Mouse (Mus musculus): ENCODE measurements around the gene Gm11492. TPM values are rescaled to one million over a fixed set of nuclear protein-coding genes. Genes with fewer than 3 reads are reported as not detected.

Gm11492 gene
- polyA plus RNA-seq, 1 experiment, result not detected

DNA sequence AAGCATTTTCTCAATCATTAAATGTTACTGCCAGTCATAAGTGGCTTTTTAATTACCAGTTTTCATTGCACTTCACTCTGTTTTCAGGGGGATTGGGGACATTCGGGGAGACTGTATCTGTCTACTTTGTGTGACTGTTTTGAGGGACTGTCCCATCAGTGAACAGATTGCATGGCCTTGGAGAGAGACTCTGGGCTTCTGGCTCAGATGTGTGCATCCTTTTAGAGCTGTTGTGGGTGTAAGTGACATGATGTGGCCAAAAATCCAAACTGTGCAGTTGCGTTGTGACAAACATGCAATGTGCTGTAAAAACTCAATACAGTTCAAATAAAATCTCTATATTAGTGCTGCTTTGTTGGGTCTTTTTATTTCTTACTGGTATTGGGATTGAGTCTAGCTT lies 49.5 kb downstream of the Gm11492 start:
- TF ChIP-seq CTCF (IDR thresholded peaks at IDR 0.05; ENCODE audit: borderline replicate concordance, insufficient read depth, low read length), result no peak
- no peak for TF ChIP-seq POLR2A (IDR thresholded peaks at IDR 0.05; ENCODE audit: low read depth, low read length)
- Histone ChIP-seq H3K27ac (ENCODE audit: insufficient read depth, low read length) (no peak overlapping the region), H3K4me3 (ENCODE audit: insufficient read depth, low read length) (no peak overlapping the region), H3K4me1 (ENCODE audit: control insufficient read depth, insufficient read depth, low read length) (no peaks in the 10 kb centered on the region)

DNA sequence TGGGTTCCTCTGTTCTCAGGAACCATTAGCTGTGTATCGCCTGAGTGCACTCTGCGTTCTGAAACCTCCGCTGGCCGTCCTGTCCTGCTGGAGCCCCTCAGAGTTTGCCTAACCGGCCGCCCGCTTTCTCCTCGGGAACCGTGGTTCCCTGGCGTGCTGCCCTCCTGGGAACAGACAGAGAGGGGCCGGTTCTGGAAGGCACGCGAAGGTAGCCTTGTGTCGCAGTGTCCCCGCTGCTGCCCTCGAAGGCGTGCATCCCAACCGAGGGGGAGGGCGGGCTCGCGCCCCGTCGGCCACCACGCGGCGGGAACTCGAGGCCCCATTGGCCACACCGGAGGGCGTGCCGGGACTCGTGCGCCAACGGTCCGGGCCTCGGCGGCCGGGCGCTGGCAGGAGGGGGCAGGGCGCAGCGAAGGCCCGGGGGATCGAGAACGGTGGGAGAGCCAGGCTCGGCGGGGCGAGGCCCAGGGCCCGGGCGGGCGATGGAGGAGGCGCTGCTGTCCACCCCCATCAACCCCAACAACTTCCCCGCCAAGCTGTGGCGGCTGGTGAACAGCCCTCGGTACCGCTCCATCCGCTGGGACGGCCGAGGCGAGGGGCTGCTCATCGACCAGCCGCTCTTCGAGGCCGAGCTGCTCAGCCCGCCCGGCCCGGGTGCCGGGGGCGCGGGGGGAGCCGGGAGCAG lies 50.5 kb downstream of the Gm11492 start, which contains the start of gene Hsf5:
Hsf5 (plus strand) TSS at position 375 of the 685 bp plus-strand sequence.
- H3K4me1 ChIP-seq (ENCODE audit: control insufficient read depth, insufficient read depth, low read length), result peaks cover 4% of the 10 kb centered on the region; the same call in 1 of the 2 replicates
- no peak within 1 kb of the TSS for H3K4me3 ChIP-seq (ENCODE audit: insufficient read depth, low read length)
- no peak within 1 kb of the TSS for H3K27ac ChIP-seq (ENCODE audit: insufficient read depth, low read length)
- TF ChIP-seq CTCF (IDR thresholded peaks at IDR 0.05; ENCODE audit: borderline replicate concordance, insufficient read depth, low read length), result no peak
- TF ChIP-seq POLR2A (IDR thresholded peaks at IDR 0.05; ENCODE audit: low read depth, low read length), result no peak

DNA sequence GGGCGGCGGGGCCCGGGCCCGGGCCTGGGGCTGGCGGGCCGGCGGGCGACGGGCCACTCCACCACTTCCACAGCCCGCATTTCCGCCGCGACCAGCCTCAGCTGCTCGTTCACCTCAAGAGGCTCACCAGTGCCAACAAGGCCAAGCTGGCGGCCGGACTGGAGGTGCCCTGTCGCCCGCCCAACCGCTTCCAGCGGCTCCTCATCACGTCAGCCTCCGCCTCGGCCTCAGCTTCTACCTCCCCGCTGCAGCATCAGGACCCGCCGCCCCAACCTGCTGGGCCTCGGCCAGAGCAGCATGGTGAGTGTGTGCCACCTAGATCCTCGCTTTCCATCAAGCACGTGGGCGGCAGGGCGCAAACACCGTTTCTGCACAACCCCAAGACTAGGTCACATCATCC lies 51.2 kb downstream of the Gm11492 start:
- Histone ChIP-seq H3K4me1 (ENCODE audit: control insufficient read depth, insufficient read depth, low read length) (peaks cover 5% of the 10 kb centered on the region; the same call in 1 of the 2 replicates), H3K27ac (ENCODE audit: insufficient read depth, low read length) (no peak overlapping the region), H3K4me3 (ENCODE audit: insufficient read depth, low read length) (no peak overlapping the region)
- TF ChIP-seq CTCF (IDR thresholded peaks at IDR 0.05; ENCODE audit: borderline replicate concordance, insufficient read depth, low read length), result no peak
- no peak for TF ChIP-seq POLR2A (IDR thresholded peaks at IDR 0.05; ENCODE audit: low read depth, low read length)

Other genes starting within 250 kb of the Gm11492 start
- gene Ppm1e, start 207.6 kb upstream of the Gm11492 start, polyA plus RNA-seq (2011; ENCODE audit: insufficient read length, low read depth, missing spikeins), result 1.4 and 1.6 TPM in 2 replicates
- gene Rad51c, start 161.7 kb upstream of the Gm11492 start, polyA plus RNA-seq (2011; ENCODE audit: insufficient read length, low read depth, missing spikeins), result 5.0 and 8.6 TPM in 2 replicates
- 0.11 and 0.30 TPM in 2 replicates for gene Tex14, start 161.6 kb upstream of the Gm11492 start, polyA plus RNA-seq (2011; ENCODE audit: insufficient read length, low read depth, missing spikeins)
- 2.9 and 3.6 TPM in 2 replicates for gene Sept4, start 2.2 kb downstream of the Gm11492 start, polyA plus RNA-seq (2011; ENCODE audit: insufficient read length, low read depth, missing spikeins)
- 29.3 and 34.5 TPM in 2 replicates for gene Mtmr4, start 25.5 kb downstream of the Gm11492 start, polyA plus RNA-seq (2011; ENCODE audit: insufficient read length, low read depth, missing spikeins)
- gene Hsf5, start 50.5 kb downstream of the Gm11492 start, polyA plus RNA-seq (2011; ENCODE audit: insufficient read length, low read depth, missing spikeins), result 0.12 and 0.23 TPM in 2 replicates
- gene Rnf43, start 96.1 kb downstream of the Gm11492 start, polyA plus RNA-seq (2011; ENCODE audit: insufficient read length, low read depth, missing spikeins), result 0.89 and 1.4 TPM in 2 replicates
- 56.1 and 58.3 TPM in 2 replicates for gene Supt4a, start 170.9 kb downstream of the Gm11492 start, polyA plus RNA-seq (2011; ENCODE audit: insufficient read length, low read depth, missing spikeins)
- gene Tspoap1, start 193.9 kb downstream of the Gm11492 start, polyA plus RNA-seq (2011; ENCODE audit: insufficient read length, low read depth, missing spikeins), result 1.2 TPM in 2 replicates
- gene Mpo, start 226.9 kb downstream of the Gm11492 start, polyA plus RNA-seq (2011; ENCODE audit: insufficient read length, low read depth, missing spikeins), result not detected in 2 replicates

Data from embryonic fibroblast, embryonic 13.5 days (primary cell).